Mouse (Mus musculus) hindbrain, embryonic 15.5 days (tissue): ENCODE data around the gene Fzd4. TPM values are rescaled to one million over a fixed set of nuclear protein-coding genes. Genes with fewer than 3 reads are reported as not detected.

Experiments used
- ATAC-seq: fragments of 200-750 bp; cut with Nextera tagmentation; 2 replicates; pipeline ENCODE4 v1.8.0; 2017; ENCODE audit warnings: low read depth, moderate number of reproducible peaks, moderate TSS enrichment; ENCODE audit not compliant: low FRiP score
- H3K27ac ChIP-seq: fragments of 300-500 bp; sonication (generic); replicated peaks from 2 replicates; pipeline ENCODE4 v1.5.1; 2015; ENCODE audit warnings: mild to moderate bottlenecking, inconsistent platforms
- H3K27me3 ChIP-seq: fragments of 300-500 bp; sonication (generic); 2 replicates; pipeline ENCODE4 v1.6.1; 2015; ENCODE audit warnings: control low read depth, inconsistent platforms
- H3K36me3 ChIP-seq: fragments of 300-500 bp; sonication (generic); 2 replicates; pipeline ENCODE4 v1.6.1; 2015; ENCODE audit warnings: control low read depth, inconsistent platforms
- H3K4me1 ChIP-seq: fragments of 300-500 bp; sonication (generic); replicated peaks from 2 replicates; pipeline ENCODE4 v1.6.1; 2015; ENCODE audit warnings: control low read depth, inconsistent platforms
- H3K4me2 ChIP-seq: fragments of 300-500 bp; sonication (generic); 2 replicates; pipeline ENCODE4 v1.6.1; 2015; ENCODE audit warnings: moderate library complexity, mild to moderate bottlenecking, inconsistent platforms
- H3K4me3 ChIP-seq: fragments of 300-500 bp; sonication (generic); 2 replicates; pipeline ENCODE4 v1.5.1; 2015; ENCODE audit warnings: mild to moderate bottlenecking, inconsistent platforms
- H3K9ac ChIP-seq: fragments of 300-500 bp; sonication (generic); 2 replicates; pipeline ENCODE4 v1.6.1; 2015; ENCODE audit warnings: inconsistent platforms
- H3K9me3 ChIP-seq: fragments of 300-500 bp; sonication (generic); 2 replicates; pipeline ENCODE4 v1.6.1; 2016; ENCODE audit warnings: control low read depth, inconsistent platforms
- WGBS: fragments of 180-500 bp; shearing (Covaris S2); methylation state at CpG from one replicate; pipeline ENCODE4 v1.1.7; 2015; 5-methylcytosine and 5-hydroxymethylcytosine counted together
- polyA plus RNA-seq: library from polyadenylated mRNA; unstranded; fragments of >200 nt; fragmentation: Nextera tagmentation; extraction: Ambion mirVana; gene quantifications from 2 replicates; pipeline ENCODE4 v1.2.1, GENCODE M21; 2015

Gene Fzd4
- polyA plus RNA-seq, 1 experiment from 2014 or later = 2.4 TPM

GRCm38 (mm10) chr7:89421294-89421693, 17.1 kb downstream of the Fzd4 start:
- 96% methylated on average over 5 of the region's 5 CpGs for WGBS
- H3K4me3 ChIP-seq = no peak overlapping the region

DNA sequence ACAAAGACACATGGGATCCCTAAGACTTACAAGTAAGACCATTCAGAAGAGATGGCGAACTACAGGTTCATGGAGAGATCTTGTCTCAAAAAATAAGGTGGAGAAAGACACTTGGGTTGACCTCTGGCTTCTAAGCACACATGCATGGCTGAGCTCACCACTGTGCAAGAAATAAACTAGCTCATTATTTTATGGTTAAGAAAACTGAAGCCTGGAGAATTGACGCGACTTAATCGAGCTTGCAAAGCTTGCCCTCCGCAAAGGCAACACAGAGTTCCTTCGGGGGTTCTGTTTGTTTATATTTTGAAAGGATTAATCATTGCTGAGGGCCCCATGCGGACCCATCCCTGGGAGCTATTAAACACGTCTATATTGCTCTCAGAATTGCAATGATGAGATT, 18.5 kb downstream of the Fzd4 start:
- Histone ChIP-seq H3K27me3 (no peaks in the 10 kb centered on the region), H3K27ac (no peak overlapping the region), H3K9ac (no peak overlapping the region), H3K36me3 (no peaks in the 10 kb centered on the region), H3K4me1 (no peaks in the 10 kb centered on the region), H3K4me2 (no peak overlapping the region), H3K9me3 (no peaks in the 10 kb centered on the region), H3K4me3 (no peak overlapping the region)
- no peak for ATAC-seq
- 37% methylated on average over 8 of the region's 8 CpGs for WGBS

More at GRCm38 (mm10) chr7:89421294-89421693, 17.1 kb downstream of the Fzd4 start:
- no peak overlapping the region for H3K27ac ChIP-seq
- no peak overlapping the region for H3K9ac ChIP-seq
- no peaks in the 10 kb centered on the region for H3K4me1 ChIP-seq
- no peak for ATAC-seq
- H3K27me3 ChIP-seq = no peaks in the 10 kb centered on the region
- no peaks in the 10 kb centered on the region for H3K9me3 ChIP-seq
- no peak overlapping the region for H3K4me2 ChIP-seq
- no peaks in the 10 kb centered on the region for H3K36me3 ChIP-seq

DNA sequence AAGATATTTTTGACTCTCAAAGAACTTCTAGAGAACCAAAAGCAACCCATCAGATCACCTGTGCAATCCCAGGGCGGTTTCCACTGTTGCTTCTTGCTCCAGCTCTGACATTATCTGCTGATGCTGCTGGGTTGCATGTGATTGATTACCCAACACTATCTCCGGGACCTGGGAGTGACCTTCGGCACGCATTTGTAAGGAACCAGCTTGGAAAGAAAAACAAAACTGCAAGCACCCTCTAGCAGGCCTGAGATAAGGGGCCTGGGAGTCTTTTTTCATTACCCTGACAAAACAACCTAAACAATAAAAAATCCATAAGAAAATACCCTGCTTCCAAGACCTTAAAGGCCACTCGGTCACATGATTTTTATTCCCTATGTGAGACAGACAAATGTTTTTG, 19.0 kb downstream of the Fzd4 start:
- Histone ChIP-seq H3K9me3 (no peaks in the 10 kb centered on the region), H3K27ac (no peak overlapping the region), H3K4me3 (no peak overlapping the region), H3K36me3 (no peaks in the 10 kb centered on the region), H3K27me3 (no peaks in the 10 kb centered on the region), H3K9ac (no peak overlapping the region), H3K4me1 (no peaks in the 10 kb centered on the region), H3K4me2 (no peak overlapping the region)
- WGBS = 14% methylated on average over 5 of the region's 5 CpGs
- ATAC-seq = no peak

DNA sequence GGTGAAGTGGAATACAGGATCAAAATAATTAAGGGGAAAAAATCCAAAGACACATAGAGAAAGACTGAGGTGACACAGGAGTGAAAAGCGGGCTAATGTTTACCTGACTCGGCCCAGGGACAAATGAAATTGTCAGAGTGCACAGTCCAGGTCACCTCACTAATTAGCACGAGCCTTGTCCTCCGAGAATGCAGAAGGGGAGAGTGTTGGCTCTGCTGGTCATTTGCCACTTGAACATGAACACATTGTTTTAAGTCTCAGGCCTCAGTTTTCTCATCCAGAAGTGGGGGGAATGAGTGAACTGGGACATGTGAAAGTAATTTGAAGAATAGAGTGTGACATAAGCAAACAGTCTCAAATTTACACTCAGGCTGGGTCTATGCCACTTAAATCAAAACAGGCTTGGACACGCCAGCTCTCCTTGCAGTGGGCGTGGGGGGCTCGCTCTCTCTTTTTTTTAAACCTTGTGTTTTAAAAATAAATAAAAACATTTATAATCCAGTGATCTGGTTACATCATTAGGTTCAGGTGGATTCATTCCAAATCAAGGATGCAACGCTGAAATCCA, 19.6 kb downstream of the Fzd4 start:
- Histone ChIP-seq H3K4me3 (no peak overlapping the region), H3K4me2 (no peak overlapping the region), H3K9me3 (no peaks in the 10 kb centered on the region), H3K27me3 (no peaks in the 10 kb centered on the region), H3K9ac (no peak overlapping the region), H3K4me1 (no peaks in the 10 kb centered on the region), H3K27ac (no peak overlapping the region), H3K36me3 (no peaks in the 10 kb centered on the region)
- no peak for ATAC-seq
- 54% methylated on average over 8 of the region's 8 CpGs for WGBS

GRCm38 (mm10) chr7:89424659-89425058, 20.5 kb downstream of the Fzd4 start:
- Histone ChIP-seq H3K4me2 (no peak overlapping the region), H3K27ac (no peak overlapping the region), H3K4me3 (no peak overlapping the region), H3K36me3 (no peaks in the 10 kb centered on the region), H3K9me3 (no peaks in the 10 kb centered on the region), H3K9ac (no peak overlapping the region), H3K4me1 (no peaks in the 10 kb centered on the region), H3K27me3 (no peaks in the 10 kb centered on the region)
- ATAC-seq = no peak
- whole genome bisulfite sequencing = 84% methylated on average over 5 of the region's 5 CpGs

- H3K4me2 ChIP-seq = no peak overlapping the region
- 68% methylated on average over 11 of the region's 11 CpGs for WGBS
- H3K27ac ChIP-seq = no peak overlapping the region
- no peak overlapping the region for H3K4me3 ChIP-seq
- ATAC-seq = no peak
- no peaks in the 10 kb centered on the region for H3K27me3 ChIP-seq
- H3K9ac ChIP-seq = no peak overlapping the region
- H3K36me3 ChIP-seq = no peaks in the 10 kb centered on the region
- no peaks in the 10 kb centered on the region for H3K9me3 ChIP-seq
- H3K4me1 ChIP-seq = no peaks in the 10 kb centered on the region
These were observed 21.9 kb downstream of the Fzd4 start for GRCm38 (mm10) chr7:89425803-89426725.

GRCm38 (mm10) chr7:89427101-89427500, 22.9 kb downstream of the Fzd4 start:
- H3K4me1 ChIP-seq = no peaks in the 10 kb centered on the region
- no peak for ATAC-seq
- H3K9ac ChIP-seq = no peak overlapping the region
- H3K4me2 ChIP-seq = no peak overlapping the region
- H3K27me3 ChIP-seq = no peaks in the 10 kb centered on the region
- no peaks in the 10 kb centered on the region for H3K36me3 ChIP-seq
- H3K27ac ChIP-seq = no peak overlapping the region
- 57% methylated on average over 5 of the region's 5 CpGs for WGBS
- no peak overlapping the region for H3K4me3 ChIP-seq
- no peaks in the 10 kb centered on the region for H3K9me3 ChIP-seq

DNA sequence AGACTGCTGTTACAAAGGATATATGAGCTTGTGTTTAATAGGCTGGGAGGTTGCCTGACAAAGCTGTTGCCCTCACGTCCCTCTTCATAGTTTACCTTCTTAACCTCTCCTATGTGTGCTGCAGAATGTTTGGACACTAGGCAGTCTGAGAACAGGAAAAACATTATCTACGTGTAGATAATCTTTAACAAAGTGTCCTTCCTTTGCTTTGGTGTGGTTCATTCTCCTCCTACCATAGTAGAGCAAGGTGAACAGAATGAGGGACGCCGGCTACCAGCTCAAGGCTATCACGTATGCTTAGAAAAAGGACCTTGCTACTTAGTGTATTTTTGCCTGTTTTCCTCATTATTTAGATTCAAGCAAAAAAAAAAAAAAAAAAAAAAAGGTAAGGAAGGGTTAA, 24.6 kb downstream of the Fzd4 start:
- no peaks in the 10 kb centered on the region for H3K9me3 ChIP-seq
- WGBS = 91% methylated on average over 5 of the region's 5 CpGs
- H3K27me3 ChIP-seq = no peaks in the 10 kb centered on the region
- no peak overlapping the region for H3K4me3 ChIP-seq
- no peak overlapping the region for H3K27ac ChIP-seq
- no peak for ATAC-seq
- no peaks in the 10 kb centered on the region for H3K36me3 ChIP-seq
- H3K4me2 ChIP-seq = no peak overlapping the region
- H3K4me1 ChIP-seq = no peaks in the 10 kb centered on the region
- no peak overlapping the region for H3K9ac ChIP-seq

DNA sequence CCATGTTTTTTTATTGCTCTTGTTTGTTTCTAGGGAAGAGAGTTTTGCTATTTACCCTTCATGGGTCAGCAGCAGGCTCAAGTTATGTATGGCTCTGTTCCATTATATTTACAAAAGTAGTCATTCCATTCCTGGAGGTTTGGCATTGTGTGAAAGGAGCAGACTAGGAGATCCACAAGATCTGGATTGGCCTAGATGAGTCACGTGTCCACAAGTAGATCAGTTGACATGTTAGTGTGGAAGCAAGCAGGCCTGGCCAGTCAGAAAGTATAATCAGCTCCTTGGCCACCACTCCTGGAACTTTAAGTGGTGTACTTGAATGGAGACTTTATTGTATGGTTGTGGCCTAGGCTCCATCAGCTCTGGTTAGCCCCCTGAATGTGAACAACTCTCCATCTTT, 25.2 kb downstream of the Fzd4 start:
- WGBS = 83% methylated on average over 1 of the region's 1 CpGs
- ATAC-seq = no peak
- no peak overlapping the region for H3K4me2 ChIP-seq

DNA sequence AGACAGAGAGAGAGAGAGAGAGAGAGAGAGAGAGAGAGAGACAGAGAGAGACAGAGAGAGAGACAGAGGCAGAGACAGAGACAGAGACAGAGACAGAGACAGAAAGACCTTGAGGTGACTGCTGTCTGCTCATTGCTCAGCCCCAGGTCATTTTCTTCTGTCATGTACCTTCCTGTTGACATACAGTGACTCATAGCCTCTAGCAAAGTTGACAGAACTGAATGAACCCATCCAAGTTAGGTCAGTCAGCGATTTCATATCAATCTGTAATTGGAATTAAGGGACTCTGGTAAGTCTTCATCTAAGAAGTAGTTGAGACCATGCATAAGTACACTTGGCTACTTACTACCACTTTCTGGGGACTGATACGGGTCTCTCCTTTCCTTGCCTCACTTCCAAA, 27.0 kb downstream of the Fzd4 start:
- H3K27me3 ChIP-seq = no peaks in the 10 kb centered on the region
- 94% methylated on average over 2 of the region's 2 CpGs for WGBS
- ATAC-seq = no peak
- H3K36me3 ChIP-seq = no peaks in the 10 kb centered on the region
- no peaks in the 10 kb centered on the region for H3K9me3 ChIP-seq
- H3K4me3 ChIP-seq = no peak overlapping the region
- H3K4me2 ChIP-seq = no peak overlapping the region
- no peak overlapping the region for H3K9ac ChIP-seq
- H3K27ac ChIP-seq = no peak overlapping the region
- H3K4me1 ChIP-seq = no peaks in the 10 kb centered on the region

More for the DNA sequence above, 25.2 kb downstream of the Fzd4 start:
- no peaks in the 10 kb centered on the region for H3K9me3 ChIP-seq
- no peak overlapping the region for H3K4me3 ChIP-seq
- H3K9ac ChIP-seq = no peak overlapping the region
- H3K36me3 ChIP-seq = no peaks in the 10 kb centered on the region
- H3K4me1 ChIP-seq = no peaks in the 10 kb centered on the region
- no peaks in the 10 kb centered on the region for H3K27me3 ChIP-seq
- no peak overlapping the region for H3K27ac ChIP-seq

DNA sequence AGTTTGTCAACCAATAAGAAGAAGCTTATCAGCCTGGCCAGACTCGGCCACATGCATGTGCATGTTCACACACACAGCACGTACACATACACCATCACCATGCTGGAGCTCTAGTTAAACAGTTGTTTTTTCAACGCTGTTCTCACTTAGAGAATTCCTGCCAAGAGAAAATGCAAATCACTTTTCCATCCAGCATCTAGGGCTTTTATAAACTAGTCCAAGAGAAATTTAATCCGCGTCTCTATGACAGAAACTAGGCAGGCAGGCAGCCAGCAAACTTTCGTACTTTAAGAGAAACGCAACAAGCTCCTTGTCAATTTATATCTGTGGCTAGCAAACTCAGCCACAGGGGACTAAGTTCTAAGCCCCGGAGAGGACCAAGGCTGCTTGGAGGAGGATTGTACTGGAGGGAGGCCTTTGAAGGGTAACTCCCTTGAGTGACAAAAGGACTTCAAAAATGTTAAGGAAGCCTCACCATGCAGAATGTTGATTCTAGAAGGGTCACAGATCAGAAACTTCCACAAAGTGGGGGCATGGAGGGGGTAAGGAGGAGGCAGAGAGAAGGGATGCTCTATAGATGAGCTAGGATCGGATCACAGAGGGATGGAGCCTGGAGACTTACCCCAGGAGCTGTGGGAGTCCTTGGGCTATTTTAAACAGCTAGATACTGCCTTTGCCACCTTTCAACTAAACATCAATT, 29.2 kb downstream of the Fzd4 start:
- WGBS = 59% methylated on average over 9 of the region's 9 CpGs
- no peak for ATAC-seq

GRCm38 (mm10) chr7:89433893-89434616, 29.9 kb downstream of the Fzd4 start:
- WGBS = 55% methylated on average over 8 of the region's 8 CpGs
- Histone ChIP-seq H3K4me1 (no peaks in the 10 kb centered on the region), H3K9me3 (no peaks in the 10 kb centered on the region), H3K27ac (no peak overlapping the region), H3K4me2 (no peak overlapping the region), H3K27me3 (no peaks in the 10 kb centered on the region), H3K9ac (no peak overlapping the region), H3K4me3 (no peak overlapping the region), H3K36me3 (no peaks in the 10 kb centered on the region)
- no peak for ATAC-seq

More for the DNA sequence above, 29.2 kb downstream of the Fzd4 start:
- Histone ChIP-seq H3K9me3 (no peaks in the 10 kb centered on the region), H3K4me1 (no peaks in the 10 kb centered on the region), H3K9ac (no peak overlapping the region), H3K27me3 (no peaks in the 10 kb centered on the region), H3K4me2 (no peak overlapping the region), H3K27ac (no peak overlapping the region), H3K36me3 (no peaks in the 10 kb centered on the region), H3K4me3 (no peak overlapping the region)
